Mouse (Mus musculus): ENCODE measurements at regions not wholly inside any gene's neighbourhood (a gene's known extent, or its start where the extent isn't known, plus 50 kb on each side); places are given as distances from the start of the nearest gene placed in this dataset.

- TF ChIP-seq CTCF (IDR thresholded peaks at IDR 0.05; ENCODE audit: control insufficient read depth, insufficient read depth, low read length), result no peak
- no peak for TF ChIP-seq POLR2A (IDR thresholded peaks at IDR 0.05; ENCODE audit: borderline replicate concordance, control insufficient read depth, low read depth, low read length)
Measured at GRCm38 (mm10) chr15:7716188-7716587, 94.5 kb upstream of the Gdnf start.

All from bone marrow, adult 2 months (tissue).